Mouse (Mus musculus): Measurements from ENCODE around the gene Epn3.

- TF ChIP-seq POLR2A (IDR thresholded peaks at IDR 0.05; ENCODE audit: insufficient read depth, low read depth, low read length), result no peak
- TF ChIP-seq CTCF (IDR thresholded peaks at IDR 0.05; ENCODE audit: insufficient read depth, low read depth, low read length), result no peak
These were observed 45.0 kb downstream of the Epn3 start for GRCm38 (mm10) chr11:94454756-94455155.
